Mouse (Mus musculus) erythroid progenitor cell, adult 5-6 weeks (primary cell): ENCODE data around the gene Chchd3. TPM values are rescaled to one million over a fixed set of nuclear protein-coding genes. Genes with fewer than 3 reads are reported as not detected.

Source experiments
- ATAC-seq: replicated peaks from 2 replicates; pipeline ENCODE4 v1.8.0; 2016; ENCODE audit warnings: moderate number of reproducible peaks, mild to moderate bottlenecking, moderate TSS enrichment, inconsistent platforms; ENCODE audit not compliant: poor library complexity, low FRiP score, severe bottlenecking
- total RNA-seq, 2 experiments: library from RNA; stranded (forward) in 1 of 2; stranded (reverse) in 1 of 2; fragments of 150-400 nt in 1 of 2; fragments of 186-747, 209-891 nt in 1 of 2; gene quantifications; 2 replicates each; pipeline versions ENCODE4 v1.2.3 to v1.2.4; 2015 to 2017; ENCODE audit warnings: low replicate concordance in 2 of 2

Gene Chchd3
- 46.5 and 49.7 TPM in 2 replicates for total RNA-seq (2015; ENCODE audit: low replicate concordance)
- 66.6 and 69.6 TPM in 2 replicates for total RNA-seq (2017; ENCODE audit: low replicate concordance)

GRCm38 (mm10) chr6:33059735-33060576 is at the start of gene Chchd3:
TSS of gene Chchd3 (minus strand) at chr6:33060260.
- peak; percentile 95 for ATAC-seq

- no peak for ATAC-seq
These were observed 44.6 kb upstream of the Chchd3 start for GRCm38 (mm10) chr6:33104661-33105060.

GRCm38 (mm10) chr6:33098903-33099302 is 38.8 kb upstream of the Chchd3 start:
- no peak for ATAC-seq

GRCm38 (mm10) chr6:33094671-33095233 is 34.7 kb upstream of the Chchd3 start:
- no peak for ATAC-seq

GRCm38 (mm10) chr6:33080186-33080585 is 20.1 kb upstream of the Chchd3 start:
- no peak for ATAC-seq

- ATAC-seq, result no peak
These were observed 18.3 kb upstream of the Chchd3 start for GRCm38 (mm10) chr6:33078260-33078936.

GRCm38 (mm10) chr6:33066462-33066861 is 6.4 kb upstream of the Chchd3 start:
- no peak for ATAC-seq

- ATAC-seq, result no peak; the same call in 1 of the 2 replicates
These were observed 784 bp downstream of the Chchd3 start for GRCm38 (mm10) chr6:33059276-33059675.

- no peak for ATAC-seq
These were observed 3.7 kb downstream of the Chchd3 start for GRCm38 (mm10) chr6:33056392-33056791.

GRCm38 (mm10) chr6:33055663-33056062 is 4.4 kb downstream of the Chchd3 start:
- ATAC-seq, result no peak

GRCm38 (mm10) chr6:33054946-33055345 is 5.1 kb downstream of the Chchd3 start:
- ATAC-seq, result no peak

GRCm38 (mm10) chr6:33051642-33052041 is 8.4 kb downstream of the Chchd3 start:
- ATAC-seq, result no peak

GRCm38 (mm10) chr6:33049705-33050420 is 10.2 kb downstream of the Chchd3 start:
- ATAC-seq, result no peak

GRCm38 (mm10) chr6:33043480-33043879 is 16.6 kb downstream of the Chchd3 start:
- ATAC-seq, result 0 out of 2 replicates have a peak, but pooled peaks have one; percentile 42

- ATAC-seq, result no peak
These were observed 17.2 kb downstream of the Chchd3 start for GRCm38 (mm10) chr6:33042880-33043279.

- no peak for ATAC-seq
These were observed 18.1 kb downstream of the Chchd3 start for GRCm38 (mm10) chr6:33041978-33042377.

- ATAC-seq, result no peak
These were observed 19.5 kb downstream of the Chchd3 start for GRCm38 (mm10) chr6:33040360-33041090.

- ATAC-seq, result no peak
These were observed 27.5 kb downstream of the Chchd3 start for GRCm38 (mm10) chr6:33032543-33032942.

GRCm38 (mm10) chr6:33031631-33032030 is 28.4 kb downstream of the Chchd3 start:
- ATAC-seq, result no peak
